Mouse (Mus musculus): ENCODE results near the gene Mras. TPM values are rescaled to one million over a fixed set of nuclear protein-coding genes. Genes with fewer than 3 reads are reported as not detected.

The Mras gene
- total and polyA plus RNA-seq, 3 experiments = 0.17 TPM; not detected in 2

DNA sequence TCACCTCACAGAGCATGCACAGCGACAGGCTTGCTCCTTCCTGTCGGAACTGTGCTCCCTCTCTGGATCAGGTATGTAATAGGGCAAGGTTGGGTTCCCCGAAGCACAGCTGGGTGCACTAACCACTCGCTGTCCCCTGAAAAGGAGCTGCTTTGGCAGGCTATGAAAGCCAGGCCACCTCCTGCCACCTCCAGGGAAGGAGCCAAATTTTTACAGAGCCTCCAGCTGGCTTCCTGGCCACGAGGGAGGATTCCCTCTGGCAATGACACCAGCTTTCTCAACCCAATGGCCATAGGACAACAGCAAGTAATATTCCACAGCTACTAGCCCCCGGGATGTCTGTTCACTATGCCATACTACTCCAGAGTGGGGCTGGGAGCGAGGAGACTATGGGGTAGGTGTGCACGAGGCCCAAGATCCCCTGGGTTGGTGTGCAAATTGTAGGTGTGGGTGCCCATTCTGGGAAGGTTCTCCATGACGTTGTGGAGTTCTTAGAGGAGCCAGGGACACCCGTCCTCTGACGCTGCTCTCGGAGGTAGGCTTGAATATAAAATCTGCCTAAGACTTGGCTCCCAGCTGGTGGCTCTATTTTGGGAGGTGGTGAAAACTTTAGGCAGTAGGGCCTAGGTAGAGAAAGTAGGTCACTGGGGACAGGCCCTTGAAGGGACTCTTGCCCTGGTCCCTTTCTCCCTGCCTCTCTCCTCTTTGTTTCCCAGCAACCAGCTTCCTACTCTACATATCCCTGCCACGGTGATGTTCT lies 39.9 kb downstream of the Mras start:
- H3K4me3 ChIP-seq (ENCODE audit: control insufficient read depth in 1 of 2, insufficient read depth in 1 of 2, low read depth in 2 of 2, low read length in 2 of 2) = no peak overlapping the region
- H3K4me1 ChIP-seq (ENCODE audit: control insufficient read depth in 1 of 2, insufficient read depth in 2 of 2, low read length in 2 of 2) = no peaks in the 10 kb centered on the region
- TF ChIP-seq MAX (IDR thresholded peaks at IDR 0.05; ENCODE audit: low read length) (no peak), RCOR1 (IDR thresholded peaks at IDR 0.05; ENCODE audit: low read depth, low read length) (no peak), JUND (IDR thresholded peaks at IDR 0.05; ENCODE audit: low read depth, low read length) (no peak), POLR2A (IDR thresholded peaks at IDR 0.05; ENCODE audit: control insufficient read depth in 1 of 2, insufficient read depth in 1 of 2, low read depth in 1 of 2, low read length in 2 of 2, poor library complexity in 1 of 2) (no peak), GABPA (IDR thresholded peaks at IDR 0.05; ENCODE audit: low read depth, low read length) (no peak), USF2 (IDR thresholded peaks at IDR 0.05; ENCODE audit: borderline replicate concordance in 1 of 2, insufficient read depth in 1 of 2, low read depth in 1 of 2, low read length in 2 of 2) (no peak), ZMIZ1 (IDR thresholded peaks at IDR 0.05; ENCODE audit: low read depth, low read length) (no peak), ZKSCAN1 (IDR thresholded peaks at IDR 0.05; ENCODE audit: low read depth, low read length) (no peak), ZC3H11A (IDR thresholded peaks at IDR 0.05; ENCODE audit: low read depth, low read length) (no peak), MEF2A (IDR thresholded peaks at IDR 0.05; ENCODE audit: extremely low read depth, insufficient replicate concordance, low read depth, low read length, poor library complexity, severe bottlenecking) (no peak), SIN3A (IDR thresholded peaks at IDR 0.05; ENCODE audit: low read length) (no peak), TBP (IDR thresholded peaks at IDR 0.05; ENCODE audit: low read depth, low read length) (no peak), CTCF (IDR thresholded peaks at IDR 0.05 in 2 of 3, conservative IDR thresholded peaks at IDR 0.05 in 1 of 3; ENCODE audit: control insufficient read depth in 1 of 3, insufficient read depth in 1 of 3, low read depth in 2 of 3, low read length in 3 of 3, poor library complexity in 1 of 3, severe bottlenecking in 1 of 3) (no peak), MYB (IDR thresholded peaks at IDR 0.05; ENCODE audit: low read depth, low read length) (no peak), NELFE (IDR thresholded peaks at IDR 0.05; ENCODE audit: low read depth, low read length) (no peak), TCF12 (IDR thresholded peaks at IDR 0.05; ENCODE audit: low read depth, low read length) (no peak), ZNF384 (IDR thresholded peaks at IDR 0.05; ENCODE audit: low read depth, low read length) (no peak)
- peaks cover 2 to 7% of the 10 kb centered on the region in 2 experiments; a peak in 2 of 4 replicates for H3K27me3 ChIP-seq (ENCODE audit: control insufficient read depth in 1 of 2, insufficient read depth in 2 of 2, low read length in 2 of 2)
- H3K9ac ChIP-seq (ENCODE audit: control insufficient read depth, low read depth, low read length, poor library complexity, severe bottlenecking) = no peak overlapping the region
- H3K36me3 ChIP-seq (ENCODE audit: control insufficient read depth in 1 of 2, insufficient read depth in 2 of 2, low read length in 2 of 2) = no peaks in the 10 kb centered on the region
- no peaks in the 10 kb centered on the region for H3K9me3 ChIP-seq (replicated peaks; ENCODE audit: insufficient read depth, low read length)
- H3K27ac ChIP-seq (ENCODE audit: control insufficient read depth, low read depth, low read length) = no peak overlapping the region
- H3K79me2 ChIP-seq (ENCODE audit: control insufficient read depth, insufficient read depth, low read length, poor library complexity) = no peaks in the 10 kb centered on the region
- DNase-seq (ENCODE audit: low read depth, low spot score) = no peak

DNA sequence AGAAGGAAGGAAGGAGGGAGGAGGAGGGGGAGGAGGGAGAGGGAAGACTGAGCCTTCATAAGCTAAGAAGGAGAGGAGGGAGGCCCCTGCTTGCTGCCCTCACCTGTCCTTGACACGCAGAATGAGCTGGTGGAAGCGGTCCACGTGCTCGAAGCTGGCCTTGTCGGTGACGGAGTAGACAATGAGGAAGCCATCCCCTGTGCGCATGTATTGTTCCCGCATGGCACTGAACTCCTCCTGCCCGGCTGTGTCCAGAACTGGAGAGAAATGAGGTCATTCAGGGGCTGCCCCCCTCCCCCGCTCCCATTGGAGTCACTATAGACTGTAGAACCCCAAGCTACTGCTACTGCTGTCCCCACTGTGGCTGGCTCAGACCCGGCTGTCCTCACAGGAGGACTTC lies 42.8 kb downstream of the Mras start:
- H3K9ac ChIP-seq (ENCODE audit: control insufficient read depth, low read depth, low read length, poor library complexity, severe bottlenecking) = no peak overlapping the region
- DNase-seq (ENCODE audit: low read depth, low spot score) = no peak
- H3K4me1 ChIP-seq (ENCODE audit: control insufficient read depth in 1 of 2, insufficient read depth in 2 of 2, low read length in 2 of 2) = no peaks in the 10 kb centered on the region
- TF ChIP-seq USF2 (IDR thresholded peaks at IDR 0.05; ENCODE audit: borderline replicate concordance in 1 of 2, insufficient read depth in 1 of 2, low read depth in 1 of 2, low read length in 2 of 2) = no peak
- no peak for TF ChIP-seq ZKSCAN1 (IDR thresholded peaks at IDR 0.05; ENCODE audit: low read depth, low read length)
- no peak for TF ChIP-seq ZNF384 (IDR thresholded peaks at IDR 0.05; ENCODE audit: low read depth, low read length)
- no peak for TF ChIP-seq MAZ (IDR thresholded peaks at IDR 0.05; ENCODE audit: low read depth, low read length)
- TF ChIP-seq POLR2A (IDR thresholded peaks at IDR 0.05; ENCODE audit: control insufficient read depth in 1 of 2, insufficient read depth in 1 of 2, low read depth in 1 of 2, low read length in 2 of 2, poor library complexity in 1 of 2) = no peak
- TF ChIP-seq MXI1 (IDR thresholded peaks at IDR 0.05; ENCODE audit: low read depth, low read length) = no peak
- no peak for TF ChIP-seq USF1 (IDR thresholded peaks at IDR 0.05; ENCODE audit: low read depth, low read length)
- no peak for TF ChIP-seq GATA1 (IDR thresholded peaks at IDR 0.05; ENCODE audit: low read depth, low read length)
- TF ChIP-seq SMC3 (IDR thresholded peaks at IDR 0.05; ENCODE audit: low read depth, low read length) = no peak
- no peak for TF ChIP-seq CTCF (IDR thresholded peaks at IDR 0.05 in 2 of 3, conservative IDR thresholded peaks at IDR 0.05 in 1 of 3; ENCODE audit: control insufficient read depth in 1 of 3, insufficient read depth in 1 of 3, low read depth in 2 of 3, low read length in 3 of 3, poor library complexity in 1 of 3, severe bottlenecking in 1 of 3)
- H3K27ac ChIP-seq (ENCODE audit: control insufficient read depth, low read depth, low read length) = no peak overlapping the region
- no peak overlapping the region for H3K4me3 ChIP-seq (ENCODE audit: control insufficient read depth in 1 of 2, insufficient read depth in 1 of 2, low read depth in 2 of 2, low read length in 2 of 2)
- no peaks in the 10 kb centered on the region for H3K79me2 ChIP-seq (ENCODE audit: control insufficient read depth, insufficient read depth, low read length, poor library complexity)
- no peaks in the 10 kb centered on the region for H3K9me3 ChIP-seq (replicated peaks; ENCODE audit: insufficient read depth, low read length)
- peaks cover 2 to 6% of the 10 kb centered on the region in 2 experiments; a peak in 2 of 4 replicates for H3K27me3 ChIP-seq (ENCODE audit: control insufficient read depth in 1 of 2, insufficient read depth in 2 of 2, low read length in 2 of 2)
- no peaks in the 10 kb centered on the region for H3K36me3 ChIP-seq (ENCODE audit: control insufficient read depth in 1 of 2, insufficient read depth in 2 of 2, low read length in 2 of 2)
